Mouse (Mus musculus): ENCODE results near the gene Omp. TPM values are rescaled to one million over a fixed set of nuclear protein-coding genes. Genes with fewer than 3 reads are reported as not detected.

Omp gene
- total and polyA plus RNA-seq, 2 experiments from 2014 or later: 0.46 to 0.55 TPM

GRCm38 (mm10) chr7:98156280-98156665 is 11.0 kb upstream of the Omp start:
- Histone ChIP-seq H3K27ac (ENCODE audit: low read depth, low read length) (no peak overlapping the region), H3K9me3 (ENCODE audit: low read length) (no peaks in the 10 kb centered on the region), H3K9ac (replicated peaks; ENCODE audit: low read length, poor library complexity, severe bottlenecking) (no peak overlapping the region), H3K4me1 (ENCODE audit: insufficient read depth, low read length) (no peaks in the 10 kb centered on the region), H3K4me3 (ENCODE audit: low read depth, low read length) (no peak overlapping the region), H3K4me2 (ENCODE audit: low read depth, low read length, poor library complexity, severe bottlenecking) (no peak overlapping the region), H3K36me3 (ENCODE audit: insufficient read depth, low read length) (peaks cover 10% of the 10 kb centered on the region), H3K27me3 (ENCODE audit: insufficient read depth, low read length) (no peaks in the 10 kb centered on the region)
- no peak for DNase-seq (ENCODE audit: low spot score)
- WGBS: 53% methylated on average over 3 of the region's 3 CpGs
- ATAC-seq (ENCODE audit: low FRiP score): no peak
- no peak for TF ChIP-seq CTCF (IDR thresholded peaks at IDR 0.05)

- H3K27me3 ChIP-seq (ENCODE audit: insufficient read depth, low read length): no peaks in the 10 kb centered on the region
- peak; percentile 81 for DNase-seq (ENCODE audit: low spot score)
- no peak overlapping the region for H3K4me3 ChIP-seq (ENCODE audit: low read depth, low read length)
- H3K4me2 ChIP-seq (ENCODE audit: low read depth, low read length, poor library complexity, severe bottlenecking): no peak overlapping the region
- H3K4me1 ChIP-seq (ENCODE audit: insufficient read depth, low read length): no peaks in the 10 kb centered on the region
- H3K27ac ChIP-seq (ENCODE audit: low read depth, low read length): no peak overlapping the region
- WGBS: 36% methylated on average over 7 of the region's 8 CpGs
- ATAC-seq (ENCODE audit: low FRiP score): peak; percentile 35; the same call in 1 of the 2 replicates
- no peak overlapping the region for H3K9ac ChIP-seq (replicated peaks; ENCODE audit: low read length, poor library complexity, severe bottlenecking)
- H3K9me3 ChIP-seq (ENCODE audit: low read length): no peaks in the 10 kb centered on the region
- TF ChIP-seq CTCF (IDR thresholded peaks at IDR 0.05): peak; percentile 91
- H3K36me3 ChIP-seq (ENCODE audit: insufficient read depth, low read length): peaks cover 7% of the 10 kb centered on the region; the same call in 1 of the 2 replicates
These were observed 10.4 kb upstream of the Omp start for GRCm38 (mm10) chr7:98155546-98156279.

GRCm38 (mm10) chr7:98153892-98154291 is 8.6 kb upstream of the Omp start:
- H3K4me1 ChIP-seq (ENCODE audit: insufficient read depth, low read length): no peaks in the 10 kb centered on the region
- H3K9ac ChIP-seq (replicated peaks; ENCODE audit: low read length, poor library complexity, severe bottlenecking): no peak overlapping the region
- H3K9me3 ChIP-seq (ENCODE audit: low read length): no peaks in the 10 kb centered on the region
- no peak overlapping the region for H3K27ac ChIP-seq (ENCODE audit: low read depth, low read length)
- H3K36me3 ChIP-seq (ENCODE audit: insufficient read depth, low read length): 0 out of 2 replicates have a peak, but pooled peaks cover 5% of the 10 kb centered on the region
- H3K27me3 ChIP-seq (ENCODE audit: insufficient read depth, low read length): no peaks in the 10 kb centered on the region
- no peak for TF ChIP-seq CTCF (IDR thresholded peaks at IDR 0.05)
- no peak overlapping the region for H3K4me3 ChIP-seq (ENCODE audit: low read depth, low read length)
- no peak overlapping the region for H3K4me2 ChIP-seq (ENCODE audit: low read depth, low read length, poor library complexity, severe bottlenecking)
- no peak for DNase-seq (ENCODE audit: low spot score)
- WGBS: 78% methylated on average over 5 of the region's 5 CpGs
- ATAC-seq (ENCODE audit: low FRiP score): no peak

GRCm38 (mm10) chr7:98153345-98153744 is 8.0 kb upstream of the Omp start:
- TF ChIP-seq CTCF (IDR thresholded peaks at IDR 0.05): peak; percentile 55
- 53% methylated on average over 3 of the region's 3 CpGs for WGBS
- no peak for ATAC-seq (ENCODE audit: low FRiP score)

GRCm38 (mm10) chr7:98152400-98152799 is 7.1 kb upstream of the Omp start:
- Histone ChIP-seq H3K4me3 (ENCODE audit: low read depth, low read length) (no peak overlapping the region), H3K27me3 (ENCODE audit: insufficient read depth, low read length) (no peaks in the 10 kb centered on the region), H3K9ac (replicated peaks; ENCODE audit: low read length, poor library complexity, severe bottlenecking) (no peak overlapping the region), H3K9me3 (ENCODE audit: low read length) (no peaks in the 10 kb centered on the region), H3K36me3 (ENCODE audit: insufficient read depth, low read length) (0 out of 2 replicates have a peak, but pooled peaks cover 5% of the 10 kb centered on the region), H3K4me2 (ENCODE audit: low read depth, low read length, poor library complexity, severe bottlenecking) (no peak overlapping the region), H3K4me1 (ENCODE audit: insufficient read depth, low read length) (no peaks in the 10 kb centered on the region), H3K27ac (ENCODE audit: low read depth, low read length) (no peak overlapping the region)
- no peak for TF ChIP-seq CTCF (IDR thresholded peaks at IDR 0.05)
- WGBS: 65% methylated on average over 8 of the region's 8 CpGs
- no peak for ATAC-seq (ENCODE audit: low FRiP score)
- no peak for DNase-seq (ENCODE audit: low spot score)

More at GRCm38 (mm10) chr7:98153345-98153744, 8.0 kb upstream of the Omp start:
- Histone ChIP-seq H3K4me2 (ENCODE audit: low read depth, low read length, poor library complexity, severe bottlenecking) (no peak overlapping the region), H3K4me3 (ENCODE audit: low read depth, low read length) (no peak overlapping the region), H3K9ac (replicated peaks; ENCODE audit: low read length, poor library complexity, severe bottlenecking) (no peak overlapping the region), H3K4me1 (ENCODE audit: insufficient read depth, low read length) (no peaks in the 10 kb centered on the region), H3K9me3 (ENCODE audit: low read length) (no peaks in the 10 kb centered on the region), H3K36me3 (ENCODE audit: insufficient read depth, low read length) (0 out of 2 replicates have a peak, but pooled peaks cover 5% of the 10 kb centered on the region), H3K27me3 (ENCODE audit: insufficient read depth, low read length) (no peaks in the 10 kb centered on the region), H3K27ac (ENCODE audit: low read depth, low read length) (no peak overlapping the region)
- no peak for DNase-seq (ENCODE audit: low spot score)

GRCm38 (mm10) chr7:98150525-98150924 is 5.2 kb upstream of the Omp start:
- H3K36me3 ChIP-seq (ENCODE audit: insufficient read depth, low read length): 0 out of 2 replicates have a peak, but pooled peaks cover 3% of the 10 kb centered on the region
- no peaks in the 10 kb centered on the region for H3K9me3 ChIP-seq (ENCODE audit: low read length)
- H3K4me1 ChIP-seq (ENCODE audit: insufficient read depth, low read length): no peaks in the 10 kb centered on the region
- H3K4me3 ChIP-seq (ENCODE audit: low read depth, low read length): no peak overlapping the region
- H3K9ac ChIP-seq (replicated peaks; ENCODE audit: low read length, poor library complexity, severe bottlenecking): no peak overlapping the region
- DNase-seq (ENCODE audit: low spot score) (no peak), ATAC-seq (ENCODE audit: low FRiP score) (no peak)
- H3K27ac ChIP-seq (ENCODE audit: low read depth, low read length): no peak overlapping the region
- no peak overlapping the region for H3K4me2 ChIP-seq (ENCODE audit: low read depth, low read length, poor library complexity, severe bottlenecking)
- no peaks in the 10 kb centered on the region for H3K27me3 ChIP-seq (ENCODE audit: insufficient read depth, low read length)
- 55% methylated on average over 5 of the region's 5 CpGs for WGBS
- peak; percentile 65 for TF ChIP-seq CTCF (IDR thresholded peaks at IDR 0.05)

All from midbrain, postnatal 0 days (tissue).